Mouse (Mus musculus): Measurements from ENCODE around the gene Poldip3. TPM values are rescaled to one million over a fixed set of nuclear protein-coding genes. Genes with fewer than 3 reads are reported as not detected.

Poldip3 gene
- total RNA-seq, 2 experiments from 2014 or later: 88.1 to 89.3 TPM

- DNase-seq (ENCODE audit: extremely low spot score in 1 of 2, low spot score in 1 of 2): no peak
Measured at GRCm38 (mm10) chr15:83088495-83089428, 60.4 kb downstream of the Poldip3 start.

DNA sequence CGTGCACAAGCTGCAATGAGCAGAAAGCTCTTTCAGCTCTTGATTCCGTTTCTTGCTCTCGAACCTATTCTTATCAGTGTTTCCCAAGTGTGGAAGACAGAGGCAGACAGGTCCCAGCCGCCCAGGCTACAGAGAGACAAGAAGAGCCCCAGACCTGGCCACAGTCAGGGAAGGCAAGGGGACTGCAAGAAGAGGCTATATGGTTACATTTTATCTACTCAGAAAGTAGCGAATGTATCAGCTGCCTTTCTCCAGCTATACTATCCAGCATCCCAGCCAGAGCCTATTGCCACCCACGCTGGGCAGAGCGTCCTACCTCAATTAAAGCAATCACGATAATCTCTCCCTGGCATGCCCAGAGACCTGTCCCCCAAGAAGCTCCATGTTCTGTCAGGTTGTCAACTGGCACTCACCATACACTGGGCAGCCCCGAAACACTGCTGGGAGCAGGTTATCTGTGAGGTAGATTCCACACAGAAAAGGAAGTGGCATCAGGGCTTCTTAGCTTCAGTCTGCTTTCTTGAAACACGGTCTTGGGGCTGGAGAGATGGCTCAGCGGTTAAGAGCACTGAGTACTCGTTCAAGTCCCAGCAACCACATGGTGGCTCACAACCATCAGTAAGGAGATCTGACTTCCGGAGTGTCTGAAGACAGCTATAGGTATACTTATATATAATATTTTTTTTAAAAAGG lies 62.4 kb downstream of the Poldip3 start:
- no peak for DNase-seq (ENCODE audit: extremely low spot score in 1 of 2, low spot score in 1 of 2)

DNA sequence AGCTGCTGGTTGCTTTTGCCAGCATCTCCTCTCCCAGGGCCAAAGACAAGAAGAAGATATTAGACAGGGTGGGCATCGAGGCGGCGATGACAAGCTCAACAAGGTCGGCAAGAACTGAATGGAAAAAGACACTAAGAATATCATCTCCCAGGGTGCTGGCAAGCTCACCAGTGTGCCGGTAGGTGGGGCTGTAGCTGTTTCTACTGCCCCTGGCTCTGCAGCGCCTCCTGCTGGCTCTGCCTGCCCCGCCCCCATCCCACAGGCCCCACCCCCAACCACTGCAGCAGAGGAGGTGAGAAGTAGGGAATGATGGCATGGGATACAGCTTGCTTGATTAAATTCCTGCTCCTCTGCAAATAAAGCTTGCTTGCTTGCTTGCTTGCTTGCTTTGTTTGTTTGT lies 63.3 kb downstream of the Poldip3 start:
- DNase-seq (ENCODE audit: extremely low spot score in 1 of 2, low spot score in 1 of 2): peak; percentile 31 to 60

- no peak for DNase-seq (ENCODE audit: extremely low spot score in 1 of 2, low spot score in 1 of 2)
Measured at GRCm38 (mm10) chr15:83084022-83084640, 65.1 kb downstream of the Poldip3 start.

- DNase-seq (ENCODE audit: extremely low spot score in 1 of 2, low spot score in 1 of 2): no peak
Measured at GRCm38 (mm10) chr15:83083530-83083929, 65.7 kb downstream of the Poldip3 start.

Other genes with a start within 250 kb of the Poldip3 start
- gene Tcf20, start 161.5 kb downstream of the Poldip3 start, total RNA-seq (2021): 100 to 1,000 TPM; 213 TPM
- gene Nfam1, start 116.1 kb downstream of the Poldip3 start, total RNA-seq (2021): 1 to 10 TPM; 2.5 to 2.7 TPM
- 1 to 10 TPM; 8.4 to 9.4 TPM for gene Serhl, start 59.9 kb downstream of the Poldip3 start, total RNA-seq (2021)
- gene Rrp7a, start 26.6 kb downstream of the Poldip3 start, total RNA-seq (2021): 100 to 1,000 TPM; 144 to 161 TPM
- gene Cyb5r3, start 23.2 kb upstream of the Poldip3 start, total RNA-seq (2021): 10 to 100 TPM; 59.9 to 62.0 TPM
- gene A4galt, start 102.4 kb upstream of the Poldip3 start, total RNA-seq (2021): 1 to 10 TPM; 2.3 to 2.8 TPM
- 10 to 100 TPM; 18.0 to 18.3 TPM for gene Arfgap3, start 200.9 kb upstream of the Poldip3 start, total RNA-seq (2021)

Data from layer of hippocampus, postnatal 25 days (tissue).